Mouse (Mus musculus): ENCODE measurements around the gene Cldn10. TPM values are rescaled to one million over a fixed set of nuclear protein-coding genes. Genes with fewer than 3 reads are reported as not detected.
"Not testable (repeated sequence)": the region's sequence is repeated elsewhere in the genome, so short reads cannot be mapped to it uniquely, and the experiment has no call there.

Gene Cldn10
- polyA plus RNA-seq, 1 experiment: 0.16 TPM

DNA sequence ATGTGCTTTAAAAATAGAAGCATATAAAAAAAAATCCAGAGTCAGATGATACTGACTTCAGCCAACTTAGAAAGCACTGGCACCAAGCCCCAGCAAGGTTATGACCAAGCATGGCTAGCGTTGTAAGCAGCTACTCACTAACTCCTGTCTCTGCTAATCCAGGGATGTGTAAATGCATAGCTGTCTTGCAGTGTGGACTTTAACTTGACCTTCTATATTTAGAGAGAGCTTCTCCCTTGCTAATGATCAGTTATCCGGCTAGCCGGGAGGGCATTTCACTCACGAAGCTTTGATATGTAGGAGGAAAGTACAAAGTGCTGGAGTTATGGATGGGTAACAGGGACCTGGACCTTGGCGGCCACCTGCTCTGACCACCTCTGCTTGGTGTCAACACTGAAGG, 19.9 kb downstream of the Cldn10 start:
- no peak overlapping the region for H3K4me3 ChIP-seq (ENCODE audit: low read depth, low read length)
- no peaks in the 10 kb centered on the region for H3K27me3 ChIP-seq (ENCODE audit: control insufficient read depth, insufficient read depth, low read length)
- H3K27ac ChIP-seq (ENCODE audit: insufficient read depth, low read depth, low read length): no peak overlapping the region
- no peaks in the 10 kb centered on the region for H3K4me1 ChIP-seq (ENCODE audit: control insufficient read depth, insufficient read depth, insufficient read length, low read length)
- H3K36me3 ChIP-seq (ENCODE audit: control insufficient read depth, insufficient read depth, low read length): no peaks in the 10 kb centered on the region
- TF ChIP-seq POLR2A (IDR thresholded peaks at IDR 0.05; ENCODE audit: low read depth, low read length) (no peak), CTCF (IDR thresholded peaks at IDR 0.05; ENCODE audit: extremely low read depth, insufficient read length, insufficient replicate concordance, low read depth, low read length) (no peak)
- WGBS: 78% methylated on average over 5 of the region's 5 CpGs

DNA sequence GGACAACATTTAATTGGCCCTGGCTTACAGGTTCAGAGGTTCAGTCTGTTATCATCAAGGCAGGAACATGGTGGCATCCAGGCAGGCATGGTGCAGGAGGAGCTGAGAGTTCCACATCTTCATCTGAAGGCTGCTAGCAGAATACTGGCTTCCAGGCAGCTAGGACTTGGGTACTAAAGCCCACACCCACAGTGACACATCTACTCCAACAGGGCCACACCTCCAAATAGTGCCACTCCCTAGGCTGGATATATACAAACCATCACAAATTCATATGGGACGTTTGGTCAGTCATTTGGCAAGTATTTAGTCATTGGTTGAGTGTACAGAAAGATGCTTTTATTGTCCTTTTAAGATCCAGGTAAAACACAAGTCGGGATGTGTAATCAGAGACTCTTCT, 20.5 kb downstream of the Cldn10 start:
- not testable (repeated sequence) for H3K36me3 ChIP-seq (ENCODE audit: control insufficient read depth, insufficient read depth, low read length); H3K27ac ChIP-seq (ENCODE audit: insufficient read depth, low read depth, low read length); H3K4me3 ChIP-seq (ENCODE audit: low read depth, low read length); H3K27me3 ChIP-seq (ENCODE audit: control insufficient read depth, insufficient read depth, low read length); H3K4me1 ChIP-seq (ENCODE audit: control insufficient read depth, insufficient read depth, insufficient read length, low read length)
- 58% methylated on average over 2 of the region's 2 CpGs for WGBS

DNA sequence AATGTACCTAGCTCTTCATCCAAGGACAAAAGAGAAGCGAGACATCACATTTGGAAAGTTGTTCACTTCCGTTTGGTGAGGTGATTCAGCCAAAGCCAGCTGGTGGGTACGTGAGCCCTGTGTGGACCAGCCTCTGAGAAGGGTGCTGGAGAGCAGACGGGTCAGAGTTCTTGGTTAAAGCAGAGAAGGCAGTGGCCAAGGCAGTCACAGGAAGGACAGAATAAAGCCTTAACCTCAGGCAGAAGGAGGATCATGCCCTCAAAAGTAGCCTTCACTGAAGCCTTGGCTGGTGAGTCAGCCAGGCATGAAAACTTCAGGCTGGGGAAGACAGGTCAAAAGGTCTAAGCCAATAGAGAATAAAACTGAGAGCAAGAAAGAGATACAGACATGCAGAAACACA, 22.0 kb downstream of the Cldn10 start:
- WGBS: 77% methylated on average over 4 of the region's 4 CpGs
- no peak for TF ChIP-seq POLR2A (IDR thresholded peaks at IDR 0.05; ENCODE audit: low read depth, low read length)
- Histone ChIP-seq H3K27me3 (ENCODE audit: control insufficient read depth, insufficient read depth, low read length) (no peaks in the 10 kb centered on the region), H3K36me3 (ENCODE audit: control insufficient read depth, insufficient read depth, low read length) (no peaks in the 10 kb centered on the region), H3K4me1 (ENCODE audit: control insufficient read depth, insufficient read depth, insufficient read length, low read length) (no peaks in the 10 kb centered on the region), H3K4me3 (ENCODE audit: low read depth, low read length) (no peak overlapping the region), H3K27ac (ENCODE audit: insufficient read depth, low read depth, low read length) (no peak overlapping the region)

DNA sequence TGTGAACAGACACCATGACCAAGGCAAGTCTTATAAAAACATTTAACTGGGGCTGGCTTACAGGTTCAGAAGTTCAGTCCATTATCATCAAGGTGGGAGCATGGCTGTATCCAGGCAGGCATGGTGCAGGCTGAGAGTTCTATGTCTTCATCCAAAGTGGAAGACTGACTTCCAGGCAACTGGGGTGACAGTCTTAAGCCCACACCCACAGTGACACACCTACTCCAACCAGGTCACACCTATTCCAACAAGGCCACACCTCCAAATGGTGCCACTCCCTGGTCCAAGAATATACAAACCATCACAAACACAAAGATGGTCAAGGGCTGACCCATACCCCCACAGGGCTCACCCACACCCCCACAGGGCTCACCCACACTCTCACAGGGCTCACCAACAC, 23.5 kb downstream of the Cldn10 start:
- not testable (repeated sequence) for H3K4me3 ChIP-seq (ENCODE audit: low read depth, low read length); H3K27me3 ChIP-seq (ENCODE audit: control insufficient read depth, insufficient read depth, low read length); H3K4me1 ChIP-seq (ENCODE audit: control insufficient read depth, insufficient read depth, insufficient read length, low read length); H3K36me3 ChIP-seq (ENCODE audit: control insufficient read depth, insufficient read depth, low read length); H3K27ac ChIP-seq (ENCODE audit: insufficient read depth, low read depth, low read length)

DNA sequence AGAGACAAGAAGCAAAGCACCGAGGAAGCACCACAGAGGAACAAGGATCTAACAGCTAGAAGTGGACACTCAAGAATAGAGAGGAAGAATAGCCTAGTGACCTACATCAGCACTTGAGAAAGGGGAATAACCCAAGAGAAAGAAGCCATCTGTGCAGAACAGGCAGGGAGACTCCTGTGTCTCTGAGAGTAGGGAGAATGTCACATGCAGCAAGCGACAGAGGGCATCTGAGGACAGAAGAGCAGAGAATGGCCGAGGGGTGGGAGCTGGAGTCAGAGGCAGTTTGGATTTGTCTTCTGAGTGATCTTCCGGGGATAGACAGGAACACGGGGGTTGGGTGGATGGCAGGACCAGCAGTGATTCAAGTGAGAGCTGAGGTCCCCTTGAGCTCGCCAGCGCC, 25.4 kb downstream of the Cldn10 start:
- Histone ChIP-seq H3K27me3 (ENCODE audit: control insufficient read depth, insufficient read depth, low read length) (no peaks in the 10 kb centered on the region), H3K36me3 (ENCODE audit: control insufficient read depth, insufficient read depth, low read length) (no peaks in the 10 kb centered on the region), H3K27ac (ENCODE audit: insufficient read depth, low read depth, low read length) (no peak overlapping the region), H3K4me1 (ENCODE audit: control insufficient read depth, insufficient read depth, insufficient read length, low read length) (no peaks in the 10 kb centered on the region), H3K4me3 (ENCODE audit: low read depth, low read length) (no peak overlapping the region)
- TF ChIP-seq CTCF (IDR thresholded peaks at IDR 0.05; ENCODE audit: extremely low read depth, insufficient read length, insufficient replicate concordance, low read depth, low read length) (no peak), POLR2A (IDR thresholded peaks at IDR 0.05; ENCODE audit: low read depth, low read length) (no peak)
- WGBS: 63% methylated on average over 7 of the region's 7 CpGs

DNA sequence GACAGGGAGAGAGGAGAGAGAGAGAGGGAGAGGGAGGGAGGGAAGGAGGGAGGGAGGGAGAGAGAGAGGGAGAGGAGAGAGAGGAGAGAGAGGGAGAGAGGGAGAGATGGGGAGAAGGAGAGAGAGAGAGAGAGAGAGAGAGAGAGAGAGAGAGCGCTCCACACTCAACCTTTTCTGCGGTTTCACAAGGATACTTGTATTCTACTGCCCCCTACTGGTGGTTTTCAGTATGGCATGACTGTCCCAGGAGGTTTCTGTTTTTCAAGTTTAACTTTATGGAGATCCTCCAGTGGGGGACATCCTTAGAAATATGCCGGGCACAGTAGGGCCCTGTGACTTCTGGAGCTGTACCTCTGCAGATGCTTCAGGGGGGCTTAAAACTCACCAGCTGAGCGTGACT, 28.8 kb downstream of the Cldn10 start:
- Histone ChIP-seq H3K27me3 (ENCODE audit: control insufficient read depth, insufficient read depth, low read length) (no peaks in the 10 kb centered on the region), H3K4me1 (ENCODE audit: control insufficient read depth, insufficient read depth, insufficient read length, low read length) (no peaks in the 10 kb centered on the region), H3K36me3 (ENCODE audit: control insufficient read depth, insufficient read depth, low read length) (no peaks in the 10 kb centered on the region), H3K4me3 (ENCODE audit: low read depth, low read length) (no peak overlapping the region), H3K27ac (ENCODE audit: insufficient read depth, low read depth, low read length) (no peak overlapping the region)
- 34% methylated on average over 4 of the region's 4 CpGs for WGBS
- TF ChIP-seq POLR2A (IDR thresholded peaks at IDR 0.05; ENCODE audit: low read depth, low read length) (no peak), CTCF (IDR thresholded peaks at IDR 0.05; ENCODE audit: extremely low read depth, insufficient read length, insufficient replicate concordance, low read depth, low read length) (peak; percentile 31; the same call in 1 of the 2 replicates)

DNA sequence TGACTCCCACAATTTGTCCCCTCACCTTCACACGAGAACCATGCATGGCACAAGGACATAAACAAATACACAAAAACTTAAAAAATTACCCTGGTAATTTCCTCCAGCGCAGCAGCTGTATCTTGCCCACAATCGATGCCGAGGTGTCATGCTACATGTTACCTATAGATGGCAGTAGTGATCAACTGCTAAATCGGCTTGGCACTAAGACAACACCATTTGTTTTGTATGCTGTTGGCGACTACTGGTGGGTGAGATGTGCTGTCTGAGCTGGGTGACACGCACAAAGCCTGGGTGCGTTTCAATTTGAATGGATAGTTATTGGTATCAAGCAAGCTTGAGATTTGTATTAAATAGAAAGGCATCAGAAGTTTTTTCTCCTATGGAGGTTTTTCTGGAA, 32.4 kb downstream of the Cldn10 start:
- no peak overlapping the region for H3K4me3 ChIP-seq (ENCODE audit: low read depth, low read length)

DNA sequence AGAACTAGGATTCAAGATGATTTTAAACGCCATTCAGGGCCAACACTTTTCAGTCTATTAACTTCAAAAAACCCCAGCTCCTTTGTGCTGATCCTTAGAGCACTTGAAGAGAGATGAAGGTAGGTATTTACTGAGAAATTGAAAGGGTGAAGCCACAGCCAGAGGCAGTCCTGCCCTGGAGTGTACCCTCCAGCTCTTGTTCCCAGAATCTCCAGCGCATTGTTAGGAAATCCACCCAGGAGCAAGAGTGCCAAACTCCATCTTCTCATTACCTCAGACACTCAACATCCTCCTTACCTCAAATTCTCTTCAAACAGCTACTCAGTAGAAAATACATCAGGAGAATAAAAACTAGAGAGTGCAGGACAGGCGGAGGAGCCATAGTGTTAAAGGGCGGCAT, 35.1 kb downstream of the Cldn10 start:
- H3K27ac ChIP-seq (ENCODE audit: insufficient read depth, low read depth, low read length): no peak overlapping the region
- WGBS: 91% methylated on average over 4 of the region's 4 CpGs
- TF ChIP-seq CTCF (IDR thresholded peaks at IDR 0.05; ENCODE audit: extremely low read depth, insufficient read length, insufficient replicate concordance, low read depth, low read length): no peak
- TF ChIP-seq POLR2A (IDR thresholded peaks at IDR 0.05; ENCODE audit: low read depth, low read length): no peak
- H3K27me3 ChIP-seq (ENCODE audit: control insufficient read depth, insufficient read depth, low read length): no peaks in the 10 kb centered on the region
- no peaks in the 10 kb centered on the region for H3K4me1 ChIP-seq (ENCODE audit: control insufficient read depth, insufficient read depth, insufficient read length, low read length)
- no peaks in the 10 kb centered on the region for H3K36me3 ChIP-seq (ENCODE audit: control insufficient read depth, insufficient read depth, low read length)
- H3K4me3 ChIP-seq (ENCODE audit: low read depth, low read length): no peak overlapping the region

More for the DNA sequence above, 32.4 kb downstream of the Cldn10 start:
- H3K27me3 ChIP-seq (ENCODE audit: control insufficient read depth, insufficient read depth, low read length): no peaks in the 10 kb centered on the region
- TF ChIP-seq CTCF (IDR thresholded peaks at IDR 0.05; ENCODE audit: extremely low read depth, insufficient read length, insufficient replicate concordance, low read depth, low read length) (peak; percentile 70; the same call in 1 of the 2 replicates), POLR2A (IDR thresholded peaks at IDR 0.05; ENCODE audit: low read depth, low read length) (no peak)
- no peaks in the 10 kb centered on the region for H3K36me3 ChIP-seq (ENCODE audit: control insufficient read depth, insufficient read depth, low read length)
- 6% methylated on average over 8 of the region's 8 CpGs for WGBS
- no peak overlapping the region for H3K27ac ChIP-seq (ENCODE audit: insufficient read depth, low read depth, low read length)
- H3K4me1 ChIP-seq (ENCODE audit: control insufficient read depth, insufficient read depth, insufficient read length, low read length): no peaks in the 10 kb centered on the region
